Mouse (Mus musculus) cortical plate, adult 2 months (tissue): ENCODE results near the gene Pithd1. TPM values are rescaled to one million over a fixed set of nuclear protein-coding genes. Genes with fewer than 3 reads are reported as not detected.

ENCODE experiments used
- H3K27ac ChIP-seq: fragments of 200-500 bp; 2 replicates; pipeline ENCODE4 v1.5.1; 2012; ENCODE audit warnings: low read length, control low read depth, inconsistent platforms; ENCODE audit not compliant: insufficient read depth
- H3K4me1 ChIP-seq: fragments of 200-500 bp; 2 replicates; pipeline ENCODE4 v1.6.1; 2011; ENCODE audit warnings: low read length; ENCODE audit not compliant: control insufficient read depth, insufficient read depth
- H3K4me3 ChIP-seq: fragments of 200-500 bp; 2 replicates; pipeline ENCODE4 v1.5.1; 2011; ENCODE audit warnings: mild to moderate bottlenecking, low read length, control low read depth; ENCODE audit not compliant: insufficient read depth
- CTCF ChIP-seq: fragments of 200-500 bp; IDR thresholded peaks from 2 replicates; pipeline ENCODE4 v1.5.1; 2011; ENCODE audit warnings: mild to moderate bottlenecking, control low read depth, low read length; ENCODE audit not compliant: insufficient read depth; ENCODE audit errors: extremely low read depth
- POLR2A ChIP-seq: fragments of 200-500 bp; IDR thresholded peaks from 2 replicates; pipeline ENCODE4 v1.6.1; 2011; ENCODE audit warnings: mild to moderate bottlenecking, low read length, control low read depth; ENCODE audit not compliant: insufficient read depth; ENCODE audit errors: extremely low read depth
- polyA plus RNA-seq: library from polyadenylated mRNA; depleted of rRNA; stranded (reverse); fragments of >200 nt; gene quantifications from 2 replicates; pipeline ENCODE4 v1.2.3, GENCODE M21; 2012

Pithd1 gene
- polyA plus RNA-seq, 1 experiment = 103 TPM

- TF ChIP-seq CTCF = no peak
- TF ChIP-seq POLR2A = no peak
- Histone ChIP-seq H3K4me3 (peak overlapping the region; percentile 47), H3K4me1 (no peaks in the 10 kb centered on the region), H3K27ac (peak overlapping the region; percentile 78)
Measured at GRCm38 (mm10) chr4:135962946-135963345, 24.1 kb downstream of the Pithd1 start.

GRCm38 (mm10) chr4:135962198-135962597 lies 24.9 kb downstream of the Pithd1 start:
- H3K27ac ChIP-seq = no peak overlapping the region
- TF ChIP-seq CTCF (no peak), POLR2A (no peak)
- H3K4me1 ChIP-seq = no peaks in the 10 kb centered on the region
- no peak overlapping the region for H3K4me3 ChIP-seq

- no peak for TF ChIP-seq POLR2A
- TF ChIP-seq CTCF = no peak
- Histone ChIP-seq H3K4me1 (no peaks in the 10 kb centered on the region), H3K27ac (no peak overlapping the region), H3K4me3 (no peak overlapping the region)
Measured at GRCm38 (mm10) chr4:135961709-135962108, 25.4 kb downstream of the Pithd1 start.

- no peaks in the 10 kb centered on the region for H3K4me1 ChIP-seq
- no peak overlapping the region for H3K27ac ChIP-seq
- no peak overlapping the region for H3K4me3 ChIP-seq
- no peak for TF ChIP-seq POLR2A
- peak; percentile 96 for TF ChIP-seq CTCF
Measured at GRCm38 (mm10) chr4:135960717-135961116, 26.3 kb downstream of the Pithd1 start.

- H3K4me1 ChIP-seq = no peaks in the 10 kb centered on the region
- no peak for TF ChIP-seq CTCF
- no peak for TF ChIP-seq POLR2A
- no peak overlapping the region for H3K27ac ChIP-seq
- H3K4me3 ChIP-seq = no peak overlapping the region
Measured at GRCm38 (mm10) chr4:135958354-135958753, 28.7 kb downstream of the Pithd1 start.

- no peak for TF ChIP-seq POLR2A
- TF ChIP-seq CTCF = no peak
- Histone ChIP-seq H3K4me3 (no peak overlapping the region), H3K4me1 (no peaks in the 10 kb centered on the region), H3K27ac (no peak overlapping the region)
Measured at GRCm38 (mm10) chr4:135955886-135956285, 31.2 kb downstream of the Pithd1 start.

GRCm38 (mm10) chr4:135954241-135954640 lies 32.8 kb downstream of the Pithd1 start:
- peaks cover 3% of the 10 kb centered on the region for H3K4me1 ChIP-seq
- no peak overlapping the region for H3K4me3 ChIP-seq
- peak; percentile 91 for TF ChIP-seq CTCF
- no peak for TF ChIP-seq POLR2A
- H3K27ac ChIP-seq = no peak overlapping the region

- TF ChIP-seq POLR2A (no peak), CTCF (no peak)
- H3K27ac ChIP-seq = no peak overlapping the region
- peaks cover 3% of the 10 kb centered on the region for H3K4me1 ChIP-seq
- H3K4me3 ChIP-seq = no peak overlapping the region
Measured at GRCm38 (mm10) chr4:135953179-135953578, 33.9 kb downstream of the Pithd1 start.

GRCm38 (mm10) chr4:135951505-135951904 lies 35.6 kb downstream of the Pithd1 start:
- Histone ChIP-seq H3K27ac (no peak overlapping the region), H3K4me3 (no peak overlapping the region), H3K4me1 (peaks cover 3% of the 10 kb centered on the region)
- TF ChIP-seq POLR2A (no peak), CTCF (no peak)

GRCm38 (mm10) chr4:135950365-135950764 lies 36.7 kb downstream of the Pithd1 start:
- no peak overlapping the region for H3K27ac ChIP-seq
- peaks cover 3% of the 10 kb centered on the region for H3K4me1 ChIP-seq
- H3K4me3 ChIP-seq = no peak overlapping the region
- TF ChIP-seq CTCF (no peak), POLR2A (no peak)

GRCm38 (mm10) chr4:135949911-135950310 lies 37.2 kb downstream of the Pithd1 start:
- Histone ChIP-seq H3K4me3 (no peak overlapping the region), H3K27ac (peak overlapping the region; percentile 9; the same call in 1 of the 2 replicates), H3K4me1 (peaks cover 3% of the 10 kb centered on the region)
- no peak for TF ChIP-seq CTCF
- TF ChIP-seq POLR2A = no peak
